Mouse (Mus musculus) embryonic facial prominence, embryonic 15.5 days (tissue): Measurements from ENCODE around the gene Apobec2. TPM values are rescaled to one million over a fixed set of nuclear protein-coding genes. Genes with fewer than 3 reads are reported as not detected.

Experiments
- ATAC-seq: fragments of 200-750 bp; cut with Nextera tagmentation; 2 replicates; pipeline ENCODE4 v1.8.0; 2017; ENCODE audit warnings: low read depth, moderate TSS enrichment; ENCODE audit not compliant: insufficient number of reproducible peaks, low FRiP score, low TSS enrichment
- H3K27ac ChIP-seq: fragments of 300-500 bp; sonication (generic); replicated peaks from 2 replicates; pipeline ENCODE4 v1.5.1; 2015; ENCODE audit warnings: mild to moderate bottlenecking, inconsistent platforms
- H3K27me3 ChIP-seq: fragments of 300-500 bp; sonication (generic); 2 replicates; pipeline ENCODE4 v1.6.1; 2015; ENCODE audit warnings: inconsistent platforms
- H3K36me3 ChIP-seq: fragments of 300-500 bp; sonication (generic); 2 replicates; pipeline ENCODE4 v1.6.1; 2015; ENCODE audit warnings: mild to moderate bottlenecking, inconsistent platforms
- H3K4me1 ChIP-seq: fragments of 300-500 bp; sonication (generic); 2 replicates; pipeline ENCODE4 v1.6.1; 2015; ENCODE audit warnings: inconsistent platforms
- H3K4me2 ChIP-seq: fragments of 300-500 bp; sonication (generic); replicated peaks from 2 replicates; pipeline ENCODE4 v1.6.1; 2015; ENCODE audit warnings: mild to moderate bottlenecking, inconsistent platforms
- H3K4me3 ChIP-seq: fragments of 300-500 bp; sonication (generic); replicated peaks from 2 replicates; pipeline ENCODE4 v1.5.1; 2015; ENCODE audit warnings: mild to moderate bottlenecking, inconsistent platforms
- H3K9ac ChIP-seq: fragments of 300-500 bp; sonication (generic); 2 replicates; pipeline ENCODE4 v1.6.1; 2015; ENCODE audit warnings: inconsistent platforms
- H3K9me3 ChIP-seq: fragments of 300-500 bp; sonication (generic); replicated peaks from 2 replicates; pipeline ENCODE4 v1.6.1; 2016; ENCODE audit warnings: inconsistent platforms
- WGBS: fragments of 180-500 bp; shearing (Covaris S2); methylation state at CpG from one replicate; pipeline ENCODE4 v1.1.7; 2015; 5-methylcytosine and 5-hydroxymethylcytosine counted together
- polyA plus RNA-seq: library from polyadenylated mRNA; unstranded; fragments of >200 nt; fragmentation: Nextera tagmentation; extraction: Ambion mirVana; gene quantifications from 2 replicates; pipeline ENCODE4 v1.2.1, GENCODE M21; 2015

The Apobec2 gene
- polyA plus RNA-seq, 1 experiment from 2014 or later: 25.7 TPM

- H3K27ac ChIP-seq: no peak overlapping the region
- WGBS: 80% methylated on average over 5 of the region's 5 CpGs
These were observed 1.7 kb upstream of the Apobec2 start for GRCm38 (mm10) chr17:48434479-48434878.

GRCm38 (mm10) chr17:48433689-48434330, 1.1 kb upstream of the Apobec2 start:
- Histone ChIP-seq H3K36me3 (no peaks in the 10 kb centered on the region), H3K9ac (no peak overlapping the region), H3K27me3 (no peaks in the 10 kb centered on the region), H3K27ac (no peak overlapping the region), H3K9me3 (no peaks in the 10 kb centered on the region), H3K4me3 (no peak overlapping the region), H3K4me2 (no peak overlapping the region), H3K4me1 (peaks cover 28% of the 10 kb centered on the region)
- no peak for ATAC-seq
- 64% methylated on average over 6 of the region's 6 CpGs for WGBS

More at GRCm38 (mm10) chr17:48434479-48434878, 1.7 kb upstream of the Apobec2 start:
- Histone ChIP-seq H3K9ac (no peak overlapping the region), H3K36me3 (no peaks in the 10 kb centered on the region), H3K4me2 (no peak overlapping the region), H3K4me1 (peaks cover 28% of the 10 kb centered on the region), H3K4me3 (no peak overlapping the region), H3K27me3 (no peaks in the 10 kb centered on the region), H3K9me3 (no peaks in the 10 kb centered on the region)
- ATAC-seq: no peak

GRCm38 (mm10) chr17:48433006-48433655, 401 bp upstream of the Apobec2 start:
- ATAC-seq: no peak
- WGBS: 61% methylated on average over 20 of the region's 20 CpGs
- H3K27ac ChIP-seq: no peak overlapping the region

GRCm38 (mm10) chr17:48431054-48431453, 1.7 kb downstream of the Apobec2 start:
- H3K27ac ChIP-seq: no peak overlapping the region
- H3K9ac ChIP-seq: no peak overlapping the region
- WGBS: 58% methylated on average over 5 of the region's 5 CpGs
- ATAC-seq: no peak
- H3K36me3 ChIP-seq: no peaks in the 10 kb centered on the region
- no peak overlapping the region for H3K4me2 ChIP-seq
- H3K4me1 ChIP-seq: peaks cover 26% of the 10 kb centered on the region
- H3K9me3 ChIP-seq: no peaks in the 10 kb centered on the region
- H3K4me3 ChIP-seq: no peak overlapping the region
- no peaks in the 10 kb centered on the region for H3K27me3 ChIP-seq

More at GRCm38 (mm10) chr17:48433006-48433655, 401 bp upstream of the Apobec2 start:
- Histone ChIP-seq H3K36me3 (no peaks in the 10 kb centered on the region), H3K4me1 (peaks cover 30% of the 10 kb centered on the region), H3K27me3 (no peaks in the 10 kb centered on the region), H3K9ac (no peak overlapping the region), H3K4me2 (no peak overlapping the region), H3K4me3 (no peak overlapping the region), H3K9me3 (no peaks in the 10 kb centered on the region)

GRCm38 (mm10) chr17:48430394-48430793, 2.3 kb downstream of the Apobec2 start:
- WGBS: 29% methylated on average over 5 of the region's 5 CpGs
- Histone ChIP-seq H3K4me3 (no peak overlapping the region), H3K9me3 (no peaks in the 10 kb centered on the region), H3K9ac (no peak overlapping the region), H3K4me2 (no peak overlapping the region), H3K27me3 (no peaks in the 10 kb centered on the region), H3K36me3 (no peaks in the 10 kb centered on the region), H3K27ac (no peak overlapping the region), H3K4me1 (peaks cover 27% of the 10 kb centered on the region)
- ATAC-seq: no peak

- Histone ChIP-seq H3K4me3 (no peak overlapping the region), H3K36me3 (no peaks in the 10 kb centered on the region), H3K27me3 (no peaks in the 10 kb centered on the region), H3K27ac (peak overlapping the region; percentile 9; the same call in 1 of the 2 replicates), H3K4me2 (no peak overlapping the region), H3K4me1 (peaks cover 26% of the 10 kb centered on the region), H3K9me3 (no peaks in the 10 kb centered on the region), H3K9ac (no peak overlapping the region)
- 41% methylated on average over 11 of the region's 11 CpGs for WGBS
- no peak for ATAC-seq
These were observed 4.7 kb downstream of the Apobec2 start for GRCm38 (mm10) chr17:48427852-48428530.

- Histone ChIP-seq H3K4me1 (peaks cover 23% of the 10 kb centered on the region), H3K27me3 (no peaks in the 10 kb centered on the region), H3K4me3 (no peak overlapping the region), H3K27ac (no peak overlapping the region), H3K4me2 (no peak overlapping the region), H3K9ac (no peak overlapping the region), H3K9me3 (no peaks in the 10 kb centered on the region), H3K36me3 (no peaks in the 10 kb centered on the region)
- no peak for ATAC-seq
- 54% methylated on average over 13 of the region's 13 CpGs for WGBS
These were observed 5.6 kb downstream of the Apobec2 start for GRCm38 (mm10) chr17:48426991-48427750.

- WGBS: 24% methylated on average over 9 of the region's 9 CpGs
- Histone ChIP-seq H3K4me3 (no peak overlapping the region), H3K9ac (no peak overlapping the region), H3K9me3 (no peaks in the 10 kb centered on the region), H3K27ac (no peak overlapping the region), H3K36me3 (no peaks in the 10 kb centered on the region), H3K4me2 (no peak overlapping the region), H3K4me1 (peaks cover 23% of the 10 kb centered on the region), H3K27me3 (no peaks in the 10 kb centered on the region)
- no peak for ATAC-seq
These were observed 6.7 kb downstream of the Apobec2 start for GRCm38 (mm10) chr17:48425823-48426612.

GRCm38 (mm10) chr17:48424237-48424636, 8.5 kb downstream of the Apobec2 start:
- Histone ChIP-seq H3K4me2 (no peak overlapping the region), H3K27me3 (no peaks in the 10 kb centered on the region), H3K9ac (no peak overlapping the region), H3K4me3 (no peak overlapping the region), H3K4me1 (peaks cover 20% of the 10 kb centered on the region), H3K9me3 (no peaks in the 10 kb centered on the region), H3K27ac (no peak overlapping the region), H3K36me3 (no peaks in the 10 kb centered on the region)
- ATAC-seq: no peak
- 76% methylated on average over 9 of the region's 9 CpGs for WGBS

GRCm38 (mm10) chr17:48419571-48419970, 13.2 kb downstream of the Apobec2 start:
- WGBS: 63% methylated on average over 2 of the region's 2 CpGs
- no peaks in the 10 kb centered on the region for H3K27me3 ChIP-seq
- H3K36me3 ChIP-seq: peaks cover 27% of the 10 kb centered on the region
- no peak overlapping the region for H3K4me2 ChIP-seq
- H3K4me3 ChIP-seq: no peak overlapping the region
- no peaks in the 10 kb centered on the region for H3K9me3 ChIP-seq
- ATAC-seq: no peak
- no peak overlapping the region for H3K9ac ChIP-seq
- H3K4me1 ChIP-seq: no peaks in the 10 kb centered on the region
- no peak overlapping the region for H3K27ac ChIP-seq
